Mouse (Mus musculus): ENCODE measurements around the gene Rab34.

- TF ChIP-seq CTCF (conservative IDR thresholded peaks at IDR 0.05; ENCODE audit: insufficient read depth, insufficient read length, low read depth, low read length) (no peak), POLR2A (IDR thresholded peaks at IDR 0.05; ENCODE audit: low read depth, low read length) (no peak)
Observed at GRCm38 (mm10) chr11:78202372-78202771, 14.1 kb downstream of the Rab34 start.
